Mouse (Mus musculus) heart, adult 2 months (tissue): ENCODE results near the gene Chil1.

Source experiments
- EP300 ChIP-seq: fragments of 200-500 bp; IDR thresholded peaks from 2 replicates; pipeline ENCODE4 v1.6.1; 2011; ENCODE audit warnings: low read depth, low read length, control low read depth; ENCODE audit not compliant: insufficient read depth
- POLR2A ChIP-seq: fragments of 200-500 bp; IDR thresholded peaks from 2 replicates; pipeline ENCODE4 v1.6.1; 2011; ENCODE audit warnings: mild to moderate bottlenecking, low read depth, low read length, control low read depth; ENCODE audit not compliant: insufficient read depth

GRCm38 (mm10) chr1:134229806-134230575, 48.0 kb downstream of the Chil1 start:
- no peak for TF ChIP-seq POLR2A
- TF ChIP-seq EP300 = no peak
